Comparison of ENCODE assay signal across 9 mouse cellular contexts in genomic region chr10:84646506-84647102, GRCm38 (mm10). TPM values are rescaled to one million over a fixed set of nuclear protein-coding genes. Genes with fewer than 3 reads are reported as not detected.
A peak's percentile ranks its signal among the peaks of the same experiment; 100 is the strongest.
DNase-seq lines count a peak whose midpoint lies in the region; ATAC-seq lines count a peak whose summit lies in the region.
"Had no signal": no experiment of that assay in that cellular context is flagged by ENCODE, and none has a peak within 500 bp of the region (broad histone marks: within the 10 kb centered on the region; RNA-seq: fewer than 3 reads in every experiment).

No protein-coding gene starts in this region.

- WGBS in heart, embryonic 16.5 days = 73% methylated on average over 12 of the region's 12 CpGs

- H3K4me1 ChIP-seq in heart, embryonic 16.5 days (ENCODE audit: control insufficient read depth, insufficient read depth, low read length) = no peaks in the 10 kb centered on the region
- H3K4me1 ChIP-seq: neural tube, embryonic 12.5 days had no signal

- H3K4me2 ChIP-seq in heart, embryonic 16.5 days (ENCODE audit: low read depth, low read length) = no peak overlapping the region
- H3K4me2 ChIP-seq: neural tube, embryonic 12.5 days had no signal

- H3K27ac ChIP-seq in heart, embryonic 16.5 days (ENCODE audit: low read length) = peak overlapping the region; percentile 38
- H3K27ac ChIP-seq: neural tube, embryonic 12.5 days had no signal

- H3K27me3 ChIP-seq in heart, embryonic 16.5 days (ENCODE audit: control insufficient read depth, insufficient read depth, low read length) = no peaks in the 10 kb centered on the region
- H3K27me3 ChIP-seq: neural tube, embryonic 12.5 days had no signal

- ATAC-seq in heart, embryonic 16.5 days (replicated peaks; ENCODE audit: extremely low read depth, insufficient read depth, low FRiP score) = no peak
- peak; percentile 65 for ATAC-seq in megakaryocyte progenitor cell, adult 5-6 weeks (replicated peaks; ENCODE audit: poor library complexity)

- H3K4me3 ChIP-seq in heart, embryonic 16.5 days (ENCODE audit: low read length) = no peak overlapping the region
- H3K4me3 ChIP-seq: neural tube, embryonic 12.5 days had no signal

- peaks cover 9% of the 10 kb centered on the region for H3K36me3 ChIP-seq in heart, embryonic 16.5 days (ENCODE audit: control insufficient read depth, insufficient read depth)

- DNase-seq in heart, postnatal 4 days = no peak
- DNase-seq in cerebellum, adult 9-11 months = peak; percentile 32
- DNase-seq in layer of hippocampus, postnatal 14 days (ENCODE audit: low spot score in 2 of 2) = peak; percentile 46 to 71
- DNase-seq in spleen, postnatal 10 days (ENCODE audit: low spot score in 2 of 2) = peak; percentile 37 to 66
- DNase-seq in adrenal gland, postnatal 4 days (ENCODE audit: low spot score in 2 of 2) = no peak
- no peak for DNase-seq in urinary bladder, postnatal 14 days (ENCODE audit: low spot score)

- no peaks in the 10 kb centered on the region for H3K9me3 ChIP-seq in heart, embryonic 16.5 days (replicated peaks; ENCODE audit: control insufficient read depth, low read length)
- H3K9me3 ChIP-seq: neural tube, embryonic 12.5 days had no signal

- H3K9ac ChIP-seq in heart, embryonic 16.5 days (ENCODE audit: low read length) = no peak overlapping the region
- H3K9ac ChIP-seq: neural tube, embryonic 12.5 days had no signal

RNA-seq across cellular contexts. Expression of gene Polr3b, which starts 24.5 kb away (rescaled TPM):
- polyA plus RNA-seq in heart, embryonic 16.5 days (2015; fragmentation: Nextera tagmentation; extraction: Ambion mirVana) = 9.8 and 10.0 TPM in 2 replicates
- 10 to 100 TPM; 13.8 to 14.9 TPM for total RNA-seq in heart, postnatal 4 days (2021)
- total RNA-seq in layer of hippocampus, postnatal 14 days (2021) = 10 to 100 TPM; 12.9 to 14.5 TPM
- total RNA-seq in megakaryocyte progenitor cell, adult 5-6 weeks (2015) = 23.9 and 29.3 TPM in 2 replicates
- total RNA-seq in megakaryocyte progenitor cell, adult 5-6 weeks (2017) = 29.4 and 45.9 TPM in 2 replicates
- total RNA-seq in adrenal gland, postnatal 4 days (2021) = 10 to 100 TPM; 28.5 to 31.6 TPM

Comparison
In these comparisons a context has a peak if more than half of its experiments do, and no peak if none do; other contexts are left out.
1. DNase-seq: peak in cerebellum, adult 9-11 months (single experiment), layer of hippocampus, postnatal 14 days (2 of 2) and spleen, postnatal 10 days (2 of 2); none in heart, postnatal 4 days (single experiment), adrenal gland, postnatal 4 days (0 of 2) and urinary bladder, postnatal 14 days (single experiment).